Mouse (Mus musculus): Measurements from ENCODE around the gene Ncoa6. TPM values are rescaled to one million over a fixed set of nuclear protein-coding genes. Genes with fewer than 3 reads are reported as not detected.

Gene Ncoa6
- 10.9 to 39.1 TPM (median 15.5 TPM) in 3 replicates for total RNA-seq (2017)

DNA sequence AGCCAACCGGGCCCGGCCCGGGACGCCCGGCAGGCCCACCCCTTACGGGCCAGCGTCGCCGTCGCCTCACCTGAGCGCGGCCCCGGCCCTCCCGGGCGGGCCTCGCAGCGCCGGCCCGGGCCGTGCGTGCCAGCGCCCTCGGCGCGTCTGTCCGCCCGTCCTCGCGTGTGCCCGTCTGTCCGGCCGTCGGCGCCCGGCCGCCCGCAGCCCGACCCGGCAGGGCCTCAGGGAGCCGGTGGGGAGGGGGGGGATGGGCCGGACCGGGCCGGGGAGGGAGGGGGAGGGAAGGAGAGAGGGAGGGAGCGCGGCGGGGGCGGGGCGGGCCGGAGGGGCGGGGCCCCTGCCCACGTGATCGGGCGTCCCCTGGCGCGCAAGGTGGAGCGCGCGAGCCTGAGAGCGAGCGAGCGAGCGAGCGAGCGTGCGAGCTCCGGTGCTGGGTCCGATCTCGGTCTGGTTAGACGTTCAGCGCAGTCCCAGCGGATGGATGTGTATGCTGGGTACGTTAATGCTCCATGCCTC, at the start of gene Ncoa6:
TSS of gene Ncoa6 (minus strand) at position 325 of the 519 bp plus-strand sequence.
- peak; percentile 49; the same call in 1 of the 2 replicates for ATAC-seq (replicated peaks; ENCODE audit: insufficient number of reproducible peaks, low FRiP score, low TSS enrichment, poor library complexity, severe bottlenecking)

- no peak for ATAC-seq (replicated peaks; ENCODE audit: insufficient number of reproducible peaks, low FRiP score, low TSS enrichment, poor library complexity, severe bottlenecking)
Measured at GRCm38 (mm10) chr2:155518531-155519270, 45.0 kb upstream of the Ncoa6 start.

GRCm38 (mm10) chr2:155517455-155518423, 44.0 kb upstream of the Ncoa6 start, which contains the start of the genes Acss2 and Ggt7:
Acss2 (plus strand) TSS chr2:155517948.
Ggt7 (minus strand) TSS chr2:155518237.
- ATAC-seq (replicated peaks; ENCODE audit: insufficient number of reproducible peaks, low FRiP score, low TSS enrichment, poor library complexity, severe bottlenecking) = peak; percentile 95

DNA sequence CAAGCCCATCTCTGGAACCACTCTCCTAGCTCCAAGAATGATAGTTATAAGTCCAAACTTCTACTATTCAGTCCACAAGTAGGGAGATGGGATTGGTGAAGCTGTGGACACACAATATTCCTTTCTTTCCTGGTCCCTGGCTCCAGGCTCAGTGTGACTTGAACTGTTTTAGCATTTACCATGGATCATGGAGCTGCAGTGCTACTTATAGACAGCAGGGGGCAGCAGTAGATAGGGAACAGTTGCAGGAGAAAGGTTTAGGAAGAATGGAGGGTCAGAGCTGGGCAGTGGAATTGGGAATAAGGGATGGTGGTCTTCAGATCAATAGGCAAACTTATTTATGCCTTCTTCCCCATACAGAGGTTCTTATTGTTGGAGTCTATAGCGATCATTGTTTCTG, 42.2 kb upstream of the Ncoa6 start:
- ATAC-seq (replicated peaks; ENCODE audit: insufficient number of reproducible peaks, low FRiP score, low TSS enrichment, poor library complexity, severe bottlenecking) = no peak

DNA sequence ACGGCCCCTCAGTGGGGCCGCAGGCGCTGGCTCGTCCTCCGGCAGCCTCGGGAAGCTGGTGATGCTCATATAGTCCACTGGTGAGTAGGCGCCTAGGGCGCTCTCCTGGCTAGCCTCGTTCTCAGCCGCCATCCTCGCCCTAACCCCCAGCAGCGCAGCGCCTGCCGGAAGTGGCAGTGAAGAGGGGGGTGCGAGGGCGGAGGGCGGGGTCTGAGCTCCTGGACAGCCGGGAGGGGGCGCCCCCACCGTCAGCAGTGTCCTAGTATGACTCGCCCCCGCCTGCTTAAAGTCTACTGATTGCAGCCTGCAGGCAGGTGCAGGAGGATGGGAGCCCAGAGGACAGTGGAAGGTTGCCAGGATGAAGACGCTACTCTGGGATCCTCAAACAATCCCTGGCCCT, 41.0 kb upstream of the Ncoa6 start:
- no peak for ATAC-seq (replicated peaks; ENCODE audit: insufficient number of reproducible peaks, low FRiP score, low TSS enrichment, poor library complexity, severe bottlenecking)

DNA sequence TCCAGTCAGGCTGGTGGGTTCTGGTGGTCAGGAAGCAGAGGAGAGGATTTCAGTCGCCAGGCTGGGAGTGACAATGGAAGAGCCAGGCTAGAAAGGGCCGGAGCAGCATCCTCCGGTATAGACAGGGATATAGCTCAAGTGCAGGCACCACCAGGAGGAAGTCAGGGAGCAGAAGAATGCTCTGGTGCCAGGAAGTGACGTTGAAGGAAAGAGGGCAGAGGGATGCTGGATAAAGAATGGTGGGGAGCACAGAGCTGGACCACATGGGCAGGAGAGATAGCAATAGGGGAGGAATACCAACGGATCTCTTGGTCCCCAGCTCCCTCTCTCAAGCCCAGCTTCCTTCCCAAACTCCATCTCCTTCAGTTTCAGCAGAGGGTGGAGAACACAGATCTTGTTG, 39.8 kb upstream of the Ncoa6 start:
- no peak for ATAC-seq (replicated peaks; ENCODE audit: insufficient number of reproducible peaks, low FRiP score, low TSS enrichment, poor library complexity, severe bottlenecking)

GRCm38 (mm10) chr2:155512479-155512878, 38.8 kb upstream of the Ncoa6 start:
- peak; percentile 46 for ATAC-seq (replicated peaks; ENCODE audit: insufficient number of reproducible peaks, low FRiP score, low TSS enrichment, poor library complexity, severe bottlenecking)

DNA sequence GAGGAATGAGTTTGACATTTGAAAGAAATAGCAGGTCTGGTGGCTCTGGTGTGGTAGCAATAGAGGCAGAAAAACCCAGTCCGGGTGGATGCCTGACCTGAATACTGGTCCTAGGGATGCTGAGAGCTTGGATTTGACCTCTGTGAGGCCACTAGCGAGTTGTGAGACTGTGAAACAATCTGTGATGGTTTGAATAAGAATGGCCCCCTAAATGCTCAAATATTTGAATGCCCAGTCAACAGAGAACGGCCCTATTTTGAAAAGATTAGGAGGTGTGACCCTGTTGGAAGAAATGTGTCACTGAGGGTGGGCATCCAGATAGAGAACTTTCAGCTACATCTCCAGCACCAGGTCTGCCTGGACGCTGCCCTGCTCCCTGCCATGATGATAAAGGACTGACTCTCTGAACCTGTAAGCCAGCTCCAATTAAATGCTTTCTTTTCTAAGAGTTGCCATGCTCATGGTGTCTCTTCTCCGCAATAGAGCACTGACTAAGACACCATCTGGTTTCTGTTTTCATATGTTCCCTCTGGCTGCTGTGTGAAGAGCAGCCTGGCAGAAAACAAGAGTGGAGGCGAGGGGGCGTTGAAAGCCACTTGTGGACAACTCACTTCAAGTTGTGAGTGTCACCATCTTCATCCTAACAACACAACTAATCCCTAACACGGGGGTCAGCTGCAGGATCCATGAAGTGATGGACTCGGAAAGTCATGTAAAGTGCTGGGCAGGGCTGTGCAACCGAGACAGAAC, 34.2 kb upstream of the Ncoa6 start:
- ATAC-seq (replicated peaks; ENCODE audit: insufficient number of reproducible peaks, low FRiP score, low TSS enrichment, poor library complexity, severe bottlenecking) = no peak

- no peak for ATAC-seq (replicated peaks; ENCODE audit: insufficient number of reproducible peaks, low FRiP score, low TSS enrichment, poor library complexity, severe bottlenecking)
Measured at GRCm38 (mm10) chr2:155505811-155506210, 32.1 kb upstream of the Ncoa6 start.

GRCm38 (mm10) chr2:155504440-155505355, 31.0 kb upstream of the Ncoa6 start:
- no peak for ATAC-seq (replicated peaks; ENCODE audit: insufficient number of reproducible peaks, low FRiP score, low TSS enrichment, poor library complexity, severe bottlenecking)

- no peak for ATAC-seq (replicated peaks; ENCODE audit: insufficient number of reproducible peaks, low FRiP score, low TSS enrichment, poor library complexity, severe bottlenecking)
Measured at GRCm38 (mm10) chr2:155502596-155502995, 28.9 kb upstream of the Ncoa6 start.

DNA sequence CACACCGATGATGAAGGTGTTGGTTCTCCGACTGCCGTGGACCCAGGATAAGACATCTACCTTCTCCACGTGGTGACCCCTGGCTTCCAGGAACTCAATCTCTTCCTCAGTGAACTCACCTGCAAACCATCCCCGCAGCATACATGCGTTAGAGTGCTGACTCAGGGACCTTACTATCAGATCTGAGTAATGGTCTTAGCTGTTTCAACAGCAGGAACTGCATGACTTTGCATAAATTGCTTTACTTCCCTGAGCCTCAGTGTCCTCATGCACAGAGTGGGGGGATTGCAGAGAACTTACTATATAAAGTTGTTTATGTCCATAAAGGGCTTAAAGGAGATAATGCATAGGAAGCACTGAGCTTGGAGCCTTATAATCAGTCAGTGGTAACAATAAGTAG, 17.3 kb upstream of the Ncoa6 start:
- ATAC-seq (replicated peaks; ENCODE audit: insufficient number of reproducible peaks, low FRiP score, low TSS enrichment, poor library complexity, severe bottlenecking) = no peak

GRCm38 (mm10) chr2:155482021-155482420, 8.3 kb upstream of the Ncoa6 start:
- ATAC-seq (replicated peaks; ENCODE audit: insufficient number of reproducible peaks, low FRiP score, low TSS enrichment, poor library complexity, severe bottlenecking) = peak; percentile 79

DNA sequence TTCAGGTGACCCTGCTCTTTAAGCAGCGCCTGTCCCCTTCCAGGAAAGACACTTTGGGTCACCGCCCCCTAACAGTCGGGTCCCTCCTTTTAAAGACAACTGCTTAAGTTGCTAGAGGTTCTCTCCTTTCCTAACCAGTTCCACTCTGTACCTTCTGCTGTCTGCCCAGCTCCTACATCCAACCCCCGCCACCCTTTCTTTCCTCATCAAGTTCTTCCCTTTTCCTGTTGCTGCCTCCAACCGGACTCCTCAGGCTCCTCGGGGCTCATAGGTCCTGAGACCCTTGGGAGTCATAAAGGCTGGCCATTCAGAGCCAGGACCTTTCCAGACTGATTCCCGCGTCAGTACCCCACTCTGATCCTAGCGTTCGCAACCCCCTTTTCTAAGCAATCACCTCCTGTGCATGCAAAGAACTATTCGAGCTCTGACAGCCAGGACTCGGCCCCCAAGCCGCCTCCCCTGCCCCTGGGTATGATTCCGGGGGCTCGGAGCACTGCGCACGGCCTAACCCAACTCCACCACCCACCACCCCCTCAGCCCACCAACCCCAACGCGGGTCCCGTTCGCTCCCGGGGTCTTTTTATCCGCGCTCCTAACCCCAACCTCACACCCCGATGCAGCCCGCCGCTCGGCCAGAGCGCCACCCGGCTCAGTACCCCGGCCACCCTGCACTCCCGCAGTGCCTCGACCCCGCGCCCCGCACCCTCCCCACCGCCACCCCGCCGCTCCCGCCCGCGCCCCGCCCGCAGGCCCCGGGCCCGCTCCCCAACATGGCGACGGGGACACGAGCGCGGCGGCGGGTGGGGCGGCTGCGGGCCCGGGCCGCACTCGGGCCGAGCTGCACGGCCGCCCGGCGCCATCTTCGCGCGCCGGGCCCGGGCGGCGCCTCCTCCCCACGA, 774 bp downstream of the Ncoa6 start:
- ATAC-seq (replicated peaks; ENCODE audit: insufficient number of reproducible peaks, low FRiP score, low TSS enrichment, poor library complexity, severe bottlenecking) = peak; percentile 56

GRCm38 (mm10) chr2:155466861-155467260, 6.8 kb downstream of the Ncoa6 start:
- ATAC-seq (replicated peaks; ENCODE audit: insufficient number of reproducible peaks, low FRiP score, low TSS enrichment, poor library complexity, severe bottlenecking) = no peak

GRCm38 (mm10) chr2:155453591-155453990, 20.1 kb downstream of the Ncoa6 start:
- no peak for ATAC-seq (replicated peaks; ENCODE audit: insufficient number of reproducible peaks, low FRiP score, low TSS enrichment, poor library complexity, severe bottlenecking)

DNA sequence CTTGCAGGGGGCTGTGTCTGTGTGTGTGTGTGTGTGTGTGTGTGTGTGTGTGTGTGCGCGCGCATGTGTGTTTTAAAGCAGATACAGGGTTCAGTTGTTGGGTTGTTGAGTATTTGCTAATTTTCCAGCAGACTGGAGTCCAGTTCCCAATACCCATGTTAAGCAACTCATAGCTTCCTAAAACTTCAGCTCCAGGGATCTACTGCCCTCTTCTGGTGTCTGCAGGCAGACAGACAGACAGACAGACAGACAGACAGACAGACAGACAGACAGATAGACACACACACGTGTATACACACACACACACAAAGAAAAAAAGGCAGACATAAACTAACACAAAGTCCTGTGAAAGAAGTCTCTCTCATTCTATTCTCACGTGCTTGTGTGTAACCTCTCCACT, 22.4 kb downstream of the Ncoa6 start:
- no peak for ATAC-seq (replicated peaks; ENCODE audit: insufficient number of reproducible peaks, low FRiP score, low TSS enrichment, poor library complexity, severe bottlenecking)

All from monocyte, adult 5-6 weeks (primary cell).